Mouse (Mus musculus) thymus, adult 2 months (tissue): ENCODE data around the gene Cfap97d2.

Source experiments
- CTCF ChIP-seq: fragments of 200-500 bp; IDR thresholded peaks from 2 replicates; pipeline ENCODE4 v1.5.1; 2012; ENCODE audit warnings: mild to moderate bottlenecking, control low read depth, low read length, moderate library complexity, borderline replicate concordance; ENCODE audit not compliant: control insufficient read depth, poor library complexity, insufficient read depth; ENCODE audit errors: extremely low read depth
- POLR2A ChIP-seq: fragments of 200-500 bp; IDR thresholded peaks from 2 replicates; pipeline ENCODE4 v1.6.1; 2012; ENCODE audit warnings: mild to moderate bottlenecking, low read length, control low read depth, moderate library complexity; ENCODE audit not compliant: control insufficient read depth, poor library complexity, insufficient read depth; ENCODE audit errors: extremely low read depth

GRCm38 (mm10) chr8:13686426-13686825 lies 19.3 kb upstream of the Cfap97d2 start:
- TF ChIP-seq POLR2A (0 out of 2 replicates have a peak, but pooled peaks have one; percentile 37), CTCF (no peak)
